Mouse (Mus musculus): ENCODE data around the gene Irs2. TPM values are rescaled to one million over a fixed set of nuclear protein-coding genes. Genes with fewer than 3 reads are reported as not detected.
A peak's percentile ranks its signal among the peaks of the same experiment; 100 is the strongest.

The Irs2 gene
- total RNA-seq, 4 experiments from 2014 or later, result 54.1 to 72.4 (median 64.9) TPM

GRCm38 (mm10) chr8:10953346-10954053 lies 54.8 kb downstream of the Irs2 start:
- peak; percentile 46 to 57 for DNase-seq (ENCODE audit: low spot score in 2 of 2)

- no peak for DNase-seq (ENCODE audit: low spot score in 2 of 2)
These were observed 55.6 kb downstream of the Irs2 start for GRCm38 (mm10) chr8:10952706-10953105.

GRCm38 (mm10) chr8:10952235-10952634 lies 56.0 kb downstream of the Irs2 start:
- DNase-seq (ENCODE audit: low spot score in 2 of 2), result no peak

GRCm38 (mm10) chr8:10951567-10951966 lies 56.7 kb downstream of the Irs2 start:
- DNase-seq (ENCODE audit: low spot score in 2 of 2), result no peak

GRCm38 (mm10) chr8:10945939-10946740 lies 62.1 kb downstream of the Irs2 start:
- DNase-seq (ENCODE audit: low spot score in 2 of 2), result peak; percentile 52 to 63

- DNase-seq (ENCODE audit: low spot score in 2 of 2), result no peak
These were observed 62.8 kb downstream of the Irs2 start for GRCm38 (mm10) chr8:10945490-10945889.

- no peak for DNase-seq (ENCODE audit: low spot score in 2 of 2)
These were observed 64.8 kb downstream of the Irs2 start for GRCm38 (mm10) chr8:10943314-10944060.

- no peak for DNase-seq (ENCODE audit: low spot score in 2 of 2)
These were observed 68.4 kb downstream of the Irs2 start for GRCm38 (mm10) chr8:10939883-10940282.

GRCm38 (mm10) chr8:10939210-10939782 lies 69.0 kb downstream of the Irs2 start:
- DNase-seq (ENCODE audit: low spot score in 2 of 2), result no peak

GRCm38 (mm10) chr8:10938284-10938683 lies 70.0 kb downstream of the Irs2 start:
- no peak for DNase-seq (ENCODE audit: low spot score in 2 of 2)

- no peak for DNase-seq (ENCODE audit: low spot score in 2 of 2)
These were observed 71.6 kb downstream of the Irs2 start for GRCm38 (mm10) chr8:10936646-10937045.

- no peak for DNase-seq (ENCODE audit: low spot score in 2 of 2)
These were observed 73.0 kb downstream of the Irs2 start for GRCm38 (mm10) chr8:10935231-10935630.

All from layer of hippocampus, adult 8-10 months (tissue).